Mouse (Mus musculus): ENCODE data around the gene Fmo1. TPM values are rescaled to one million over a fixed set of nuclear protein-coding genes. Genes with fewer than 3 reads are reported as not detected.
"Not testable (repeated sequence)": the region's sequence is repeated elsewhere in the genome, so short reads cannot be mapped to it uniquely, and the experiment has no call there.

Gene Fmo1
- total RNA-seq, 2 experiments from 2014 or later = 33.4 to 41.8 TPM

- intact Hi-C loops (cut with DNase I) = no loop called here
- no peak for DNase-seq
Observed at GRCm38 (mm10) chr1:162808541-162808940, 57.9 kb downstream of the Fmo1 start.

GRCm38 (mm10) chr1:162807441-162807840 is 59.0 kb downstream of the Fmo1 start:
- intact Hi-C loops (cut with DNase I) = no loop called here
- no peak for DNase-seq

- intact Hi-C loops (cut with DNase I) = no loop called here
- DNase-seq = peak in 1 of 2 experiments; percentile 10
Observed at GRCm38 (mm10) chr1:162805011-162805410, 61.4 kb downstream of the Fmo1 start.

GRCm38 (mm10) chr1:162796441-162796840 is 70.0 kb downstream of the Fmo1 start:
- no peak for DNase-seq
- intact Hi-C loops (cut with DNase I) = no loop called here

- intact Hi-C loops (cut with DNase I) = no loop called here
- no peak for DNase-seq
Observed at GRCm38 (mm10) chr1:162792306-162793044, 73.9 kb downstream of the Fmo1 start.

- DNase-seq = no peak
- intact Hi-C loops (cut with DNase I) = no loop called here
Observed at GRCm38 (mm10) chr1:162785222-162785621, 81.2 kb downstream of the Fmo1 start.

- intact Hi-C loops (cut with DNase I) = no loop called here
Observed at GRCm38 (mm10) chr1:162783669-162784248, 82.7 kb downstream of the Fmo1 start.

GRCm38 (mm10) chr1:162781035-162781434 is 85.4 kb downstream of the Fmo1 start:
- intact Hi-C loops (cut with DNase I); DNase-seq: not testable (repeated sequence)

More at GRCm38 (mm10) chr1:162783669-162784248, 82.7 kb downstream of the Fmo1 start:
- DNase-seq = no peak

Other genes with a start within 250 kb of the Fmo1 start
- gene Myoc, start 227.5 kb downstream of the Fmo1 start, total RNA-seq (2021) = 1 to 10 TPM; 1.0 to 1.1 TPM
- gene Myocos, start 208.4 kb downstream of the Fmo1 start, total RNA-seq (2021) = not detected
- gene Prrc2c, start 126.1 kb downstream of the Fmo1 start, total RNA-seq (2021) = 100 to 1,000 TPM; 113 to 126 TPM
- gene Fmo4, start 52.6 kb downstream of the Fmo1 start, total RNA-seq (2021) = under 1 TPM in 1 of 2 experiments, not detected in 1; 0.27 TPM
- gene Fmo2, start 32.1 kb upstream of the Fmo1 start, total RNA-seq (2021) = 1 to 10 TPM; 4.1 to 9.1 TPM
- gene Fmo6, start 70.9 kb upstream of the Fmo1 start, total RNA-seq (2021) = not detected
- gene Fmo3, start 117.9 kb upstream of the Fmo1 start, total RNA-seq (2021) = not detected
- gene Mroh9, start 219.1 kb upstream of the Fmo1 start, total RNA-seq (2021) = not detected

Measured in heart, postnatal 10 days (tissue).